Mouse (Mus musculus) kidney, postnatal 0 days (tissue): ENCODE measurements around the gene Rbfox2. TPM values are rescaled to one million over a fixed set of nuclear protein-coding genes. Genes with fewer than 3 reads are reported as not detected.
A peak's percentile ranks its signal among the peaks of the same experiment; 100 is the strongest.

ENCODE experiments used
- ATAC-seq: fragments of 200-750 bp; cut with Nextera tagmentation; replicated peaks from 2 replicates; pipeline ENCODE4 v1.8.0; 2017; ENCODE audit warnings: low read depth, moderate number of reproducible peaks, moderate TSS enrichment, moderate library complexity; ENCODE audit not compliant: low FRiP score
- DNase-seq: peaks from one replicate; pipeline ENCODE4 v3.0.0-alpha.2; 2016; ENCODE audit warnings: low spot score
- H3K27ac ChIP-seq: fragments of 300-500 bp; sonication (generic); 2 replicates; pipeline ENCODE4 v1.5.1; 2014; ENCODE audit warnings: mild to moderate bottlenecking
- H3K27me3 ChIP-seq: fragments of 300-500 bp; sonication (generic); 2 replicates; pipeline ENCODE4 v1.6.1; 2014; ENCODE audit warnings: low read length, mixed read lengths; ENCODE audit not compliant: insufficient read depth
- H3K36me3 ChIP-seq: fragments of 300-500 bp; sonication (generic); 2 replicates; pipeline ENCODE4 v1.6.1; 2014; ENCODE audit warnings: low read length, mixed read lengths; ENCODE audit not compliant: insufficient read depth
- H3K4me1 ChIP-seq: fragments of 300-500 bp; sonication (generic); replicated peaks from 2 replicates; pipeline ENCODE4 v1.6.1; 2014; ENCODE audit warnings: antibody characterized with exemption, low read length, mixed read lengths; ENCODE audit not compliant: insufficient read depth
- H3K4me2 ChIP-seq: fragments of 300-500 bp; sonication (generic); 2 replicates; pipeline ENCODE4 v1.6.1; 2014; ENCODE audit warnings: mild to moderate bottlenecking, low read length, moderate library complexity, mixed read lengths
- H3K4me3 ChIP-seq: fragments of 300-500 bp; sonication (generic); replicated peaks from 2 replicates; pipeline ENCODE4 v1.5.1; 2014; ENCODE audit warnings: low read depth, low read length
- H3K9ac ChIP-seq: fragments of 300-500 bp; sonication (generic); 2 replicates; pipeline ENCODE4 v1.6.1; 2014; ENCODE audit warnings: low read depth, low read length
- H3K9me3 ChIP-seq: fragments of 300-500 bp; sonication (generic); replicated peaks from 2 replicates; pipeline ENCODE4 v1.6.1; 2016; ENCODE audit warnings: low read length, inconsistent platforms, mixed read lengths
- CTCF ChIP-seq: IDR thresholded peaks from 2 replicates; pipeline ENCODE4 v1.5.1; 2016; ENCODE audit warnings: antibody characterized with exemption, low read depth, mild to moderate bottlenecking, moderate library complexity
- WGBS: fragments of 180-500 bp; shearing (Covaris S2); extraction: QIAGEN DNeasy Blood & Tissue Kit; methylation state at CpG from one replicate; pipeline ENCODE4 v1.1.7; 2014; 5-methylcytosine and 5-hydroxymethylcytosine counted together
- polyA plus RNA-seq: library from polyadenylated mRNA; unstranded; fragments of >200 nt; fragmentation: Nextera tagmentation; extraction: Ambion mirVana; gene quantifications from 2 replicates; pipeline ENCODE4 v1.2.1, GENCODE M21; 2015

The Rbfox2 gene
- polyA plus RNA-seq, 1 experiment from 2014 or later: 22.7 TPM

DNA sequence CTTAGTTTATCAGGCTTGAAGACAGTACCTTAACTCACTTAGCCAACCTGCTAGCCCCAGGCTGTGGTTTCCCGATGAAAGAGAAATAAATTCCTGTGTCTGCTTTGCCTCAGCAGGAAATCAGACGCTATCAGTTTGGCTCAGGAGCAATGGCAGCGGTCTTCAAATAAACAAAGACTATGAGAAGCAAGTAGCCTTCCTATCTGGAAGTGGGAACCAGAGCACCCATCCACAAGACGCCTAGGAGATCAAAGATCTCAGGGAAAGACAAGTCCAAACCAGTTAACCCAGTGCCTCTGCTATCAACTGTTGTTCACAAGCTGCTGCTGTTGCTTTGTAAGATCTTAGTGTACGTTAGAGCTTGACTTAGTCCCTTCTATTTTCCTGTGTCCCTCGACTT, 6.9 kb upstream of the Rbfox2 start:
- Histone ChIP-seq H3K9me3 (no peaks in the 10 kb centered on the region), H3K27ac (peak overlapping the region; percentile 50; the same call in 1 of the 2 replicates), H3K4me1 (peaks cover 5% of the 10 kb centered on the region; the same call in 1 of the 2 replicates), H3K9ac (no peak overlapping the region), H3K4me3 (no peak overlapping the region), H3K36me3 (no peaks in the 10 kb centered on the region), H3K27me3 (no peaks in the 10 kb centered on the region), H3K4me2 (no peak overlapping the region)
- DNase-seq: no peak
- 31% methylated on average over 6 of the region's 6 CpGs for WGBS
- ATAC-seq: no peak
- no peak for TF ChIP-seq CTCF

DNA sequence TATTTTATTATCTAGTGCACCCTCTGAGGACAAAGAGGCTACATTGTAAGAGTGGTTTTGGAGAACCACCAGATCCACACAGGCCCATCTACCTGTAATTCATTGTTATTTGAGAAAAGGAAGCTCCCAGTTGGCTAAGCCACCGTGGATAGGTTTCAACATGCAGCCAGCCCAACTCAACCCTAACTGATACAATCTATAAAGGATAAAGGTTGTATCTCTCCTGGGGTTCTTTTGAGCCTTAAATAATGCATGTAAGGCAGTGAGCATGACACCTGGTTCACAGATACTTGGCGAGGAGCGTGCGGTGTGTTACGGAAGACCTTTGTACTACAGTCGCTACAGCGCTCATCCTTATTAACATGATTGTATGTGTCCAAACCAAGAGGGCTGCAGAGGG, 6.0 kb upstream of the Rbfox2 start:
- Histone ChIP-seq H3K4me3 (no peak overlapping the region), H3K4me2 (no peak overlapping the region), H3K9ac (no peak overlapping the region), H3K36me3 (no peaks in the 10 kb centered on the region), H3K4me1 (peaks cover 5% of the 10 kb centered on the region; the same call in 1 of the 2 replicates), H3K27ac (no peak overlapping the region), H3K27me3 (no peaks in the 10 kb centered on the region), H3K9me3 (no peaks in the 10 kb centered on the region)
- no peak for DNase-seq
- no peak for TF ChIP-seq CTCF
- 97% methylated on average over 7 of the region's 7 CpGs for WGBS
- ATAC-seq: no peak

DNA sequence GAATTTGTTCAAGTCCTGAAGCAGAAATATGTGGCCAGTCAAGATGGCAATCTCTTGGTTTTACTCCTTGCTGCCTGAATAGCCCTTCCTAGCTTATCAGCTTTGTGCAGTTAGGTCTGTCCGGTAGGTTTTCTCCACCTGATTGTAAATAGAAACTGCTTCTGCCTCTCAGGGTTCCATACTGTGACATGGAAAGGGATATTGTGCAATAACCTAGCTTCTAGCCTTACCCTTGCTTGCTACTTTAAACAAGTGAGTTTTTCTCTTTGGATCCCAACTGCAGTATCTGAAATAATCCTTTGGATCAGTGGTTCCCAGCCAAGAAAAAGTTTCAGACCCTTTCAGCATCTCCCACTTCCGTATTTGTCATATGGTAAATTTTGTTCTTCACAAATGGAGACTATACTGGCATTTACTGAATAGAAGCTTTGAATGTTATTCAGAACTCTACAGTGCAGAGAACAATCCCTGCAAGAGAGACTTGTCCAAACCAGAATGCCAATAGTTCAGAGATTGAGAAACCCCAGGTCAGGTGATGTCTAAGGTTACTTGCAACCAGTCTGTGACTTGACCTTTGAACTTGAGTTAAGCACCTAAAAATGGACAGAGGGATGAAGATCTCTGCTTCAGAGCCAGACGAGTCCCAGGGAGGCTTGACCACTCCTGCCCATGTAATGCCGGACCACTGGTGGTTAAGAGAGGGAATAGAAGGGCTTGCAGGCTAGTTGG, 1.1 kb upstream of the Rbfox2 start:
- TF ChIP-seq CTCF: no peak
- peaks cover 6% of the 10 kb centered on the region for H3K4me1 ChIP-seq
- DNase-seq (no peak), ATAC-seq (no peak)
- H3K9ac ChIP-seq: no peak overlapping the region
- H3K36me3 ChIP-seq: no peaks in the 10 kb centered on the region
- H3K27ac ChIP-seq: no peak overlapping the region
- H3K9me3 ChIP-seq: no peaks in the 10 kb centered on the region
- H3K4me3 ChIP-seq: no peak overlapping the region
- H3K27me3 ChIP-seq: no peaks in the 10 kb centered on the region
- H3K4me2 ChIP-seq: no peak overlapping the region; the same call in 1 of the 2 replicates
- 81% methylated on average over 4 of the region's 4 CpGs for WGBS

- WGBS: under 1% methylated on average over 54 of the region's 54 CpGs
- ATAC-seq (no peak; the same call in 1 of the 2 replicates), DNase-seq (peak; percentile 87)
- Histone ChIP-seq H3K4me1 (peaks cover 6% of the 10 kb centered on the region), H3K9ac (peak overlapping the region; percentile 99), H3K9me3 (no peaks in the 10 kb centered on the region), H3K36me3 (no peaks in the 10 kb centered on the region), H3K4me2 (peak overlapping the region; percentile 61), H3K27me3 (no peaks in the 10 kb centered on the region), H3K27ac (peak overlapping the region; percentile 98), H3K4me3 (peak overlapping the region; percentile 94)
- TF ChIP-seq CTCF: no peak
Measured at GRCm38 (mm10) chr15:77305852-77306546, 805 bp downstream of the Rbfox2 start.

DNA sequence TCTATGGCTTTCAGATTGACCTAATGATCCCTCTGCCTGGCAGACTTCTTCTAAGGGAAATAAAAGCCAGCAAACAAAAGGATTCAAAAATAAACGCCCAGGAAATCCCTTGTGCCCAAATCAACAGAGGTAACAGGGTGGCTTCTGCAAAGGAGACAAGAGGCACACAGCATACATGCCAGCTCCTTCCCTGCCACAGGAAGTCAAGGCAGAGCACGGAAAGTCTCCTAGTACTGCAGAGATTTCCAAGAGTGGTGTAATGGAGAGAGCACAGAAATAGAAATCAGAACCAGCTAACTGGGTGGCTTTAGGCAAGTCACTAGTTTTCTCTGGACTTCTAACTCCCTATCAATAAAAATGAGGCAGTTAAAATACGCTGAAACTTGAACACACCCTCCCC, 1.8 kb downstream of the Rbfox2 start:
- DNase-seq: no peak
- H3K9me3 ChIP-seq: no peaks in the 10 kb centered on the region
- H3K27me3 ChIP-seq: no peaks in the 10 kb centered on the region
- WGBS: 7% methylated on average over 3 of the region's 3 CpGs
- H3K4me3 ChIP-seq: peak overlapping the region; percentile 94
- H3K4me2 ChIP-seq: peak overlapping the region; percentile 61
- ATAC-seq: no peak
- H3K36me3 ChIP-seq: no peaks in the 10 kb centered on the region
- H3K9ac ChIP-seq: peak overlapping the region; percentile 99
- TF ChIP-seq CTCF: no peak
- H3K27ac ChIP-seq: no peak overlapping the region
- peaks cover 6% of the 10 kb centered on the region for H3K4me1 ChIP-seq

- no peak overlapping the region for H3K9ac ChIP-seq
- no peaks in the 10 kb centered on the region for H3K9me3 ChIP-seq
- no peak overlapping the region for H3K27ac ChIP-seq
- H3K27me3 ChIP-seq: no peaks in the 10 kb centered on the region
- ATAC-seq (no peak), DNase-seq (peak; percentile 68)
- no peak overlapping the region for H3K4me3 ChIP-seq
- TF ChIP-seq CTCF: no peak
- no peak overlapping the region for H3K4me2 ChIP-seq
- peaks cover 14% of the 10 kb centered on the region for H3K4me1 ChIP-seq
- WGBS: 54% methylated on average over 6 of the region's 6 CpGs
- no peaks in the 10 kb centered on the region for H3K36me3 ChIP-seq
Measured at GRCm38 (mm10) chr15:77301122-77301521, 5.7 kb downstream of the Rbfox2 start.
